9 mouse cellular contexts compared by ENCODE assay signal in the genomic region with DNA sequence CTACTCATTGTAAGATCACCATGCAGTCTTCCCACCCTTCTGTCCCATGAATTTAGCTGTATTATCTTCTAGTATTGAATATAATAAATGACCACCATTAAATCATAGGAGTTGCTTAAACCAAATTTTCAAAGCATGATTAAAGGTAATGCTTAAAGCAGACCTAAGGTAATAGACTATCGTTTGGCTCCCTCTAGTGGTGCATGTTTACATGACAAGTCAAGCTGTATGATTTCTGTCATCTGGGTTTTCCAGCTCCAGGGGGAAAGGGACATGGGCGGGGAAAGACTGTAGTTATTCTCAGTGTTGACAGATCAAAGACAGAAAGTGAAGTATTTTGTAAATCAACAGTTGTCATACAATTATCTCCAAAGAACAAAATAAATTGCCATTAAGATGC.
DNase-seq lines count a peak whose midpoint lies in the region; TF ChIP-seq lines count a peak whose summit lies in the region.
"Had no signal": no experiment of that assay in that cellular context is flagged by ENCODE, and none has a peak within 500 bp of the region (broad histone marks: within the 10 kb centered on the region; RNA-seq: fewer than 3 reads in every experiment).

No protein-coding gene starts in this region.

- in situ Hi-C loops in ES-E14 (cut with MboI; ENCODE audit: low sequenced_read_pairs in 2 of 2, unreplicated experiment in 2 of 2), result loop anchor here in 1 of 2 experiments (25.0 kb wide), 1 partner anchor 329 kb away; no protein-coding TSS in a partner anchor

- H3K9me3 ChIP-seq in ES-E14 (ENCODE audit: control insufficient read depth, insufficient read depth, low read depth, low read length), result no peaks in the 10 kb centered on the region
- no peaks in the 10 kb centered on the region for H3K9me3 ChIP-seq in embryonic facial prominence, embryonic 10.5 days
- H3K9me3 ChIP-seq: heart, embryonic 13.5 days had no signal

- intact Hi-C loops in heart, postnatal 25 days (cut with DNase I), result loop anchor here (1.0 to 5.0 kb wide), 3 partner anchors 149 to 320 kb away; partner anchors contain the start of gene Vav3

- H3K9ac ChIP-seq in ES-E14 (ENCODE audit: insufficient read depth, low read depth, low read length, poor library complexity, severe bottlenecking), result no peak overlapping the region
- H3K9ac ChIP-seq: heart, embryonic 13.5 days had no signal

- no peaks in the 10 kb centered on the region for H3K4me1 ChIP-seq in ES-E14 (ENCODE audit: control insufficient read depth in 2 of 2, insufficient read depth in 2 of 2, low read length in 2 of 2, poor library complexity in 1 of 2)
- no peaks in the 10 kb centered on the region for H3K4me1 ChIP-seq in embryonic facial prominence, embryonic 10.5 days
- H3K4me1 ChIP-seq: heart, embryonic 13.5 days had no signal

- no peaks in the 10 kb centered on the region for H3K27me3 ChIP-seq in embryonic facial prominence, embryonic 10.5 days (replicated peaks; ENCODE audit: low read depth, poor library complexity, severe bottlenecking)
- H3K27me3 ChIP-seq: heart, embryonic 13.5 days had no signal

- no peak overlapping the region for H3K27ac ChIP-seq in ES-E14 (ENCODE audit: insufficient read depth, low read depth, low read length, poor library complexity, severe bottlenecking)
- no peak overlapping the region for H3K27ac ChIP-seq in embryonic facial prominence, embryonic 10.5 days (replicated peaks)
- H3K27ac ChIP-seq: heart, embryonic 13.5 days had no signal

- no peaks in the 10 kb centered on the region for H3K36me3 ChIP-seq in ES-E14 (ENCODE audit: control insufficient read depth, insufficient read depth, low read length, poor library complexity, severe bottlenecking)
- no peaks in the 10 kb centered on the region for H3K36me3 ChIP-seq in embryonic facial prominence, embryonic 10.5 days (replicated peaks)
- H3K36me3 ChIP-seq: heart, embryonic 13.5 days had no signal

- 10% methylated on average over 2 of the region's 2 CpGs for WGBS in embryonic facial prominence, embryonic 10.5 days
- WGBS in large intestine, adult 2 months, result 3% methylated on average over 2 of the region's 2 CpGs

- no peak overlapping the region for H3K4me3 ChIP-seq in ES-E14 (ENCODE audit: insufficient read depth in 1 of 2, low read depth in 1 of 2, low read length in 2 of 2, poor library complexity in 1 of 2, severe bottlenecking in 1 of 2)
- no peak overlapping the region for H3K4me3 ChIP-seq in embryonic facial prominence, embryonic 10.5 days
- H3K4me3 ChIP-seq: heart, embryonic 13.5 days had no signal

- peak; percentile 63 for DNase-seq in ES-E14 (ENCODE audit: low read depth, low spot score)
- DNase-seq in adrenal gland, postnatal 25 days, result peak; percentile 16
- peak; percentile 55 for DNase-seq in embryonic facial prominence, embryonic 10.5 days (ENCODE audit: low spot score)
- DNase-seq in heart, postnatal 25 days (ENCODE audit: low spot score), result peak; percentile 12
- DNase-seq in large intestine, adult 2 months (ENCODE audit: low read depth, low spot score), result peak; percentile 33
- peak; percentile 88 for DNase-seq in lung, postnatal 10 days
- DNase-seq in retina, postnatal 7 days (ENCODE audit: low read depth, low spot score), result peak; percentile 60
- DNase-seq in ovary, postnatal 36 days (ENCODE audit: low spot score), result no peak

TF ChIP-seq in ES-E14, 5 proteins besides CTCF, POLR2A, EP300 and RAD21:
- TF ChIP-seq ZC3H11A (IDR thresholded peaks at IDR 0.05; ENCODE audit: borderline replicate concordance, low read depth, low read length), result peak; percentile 91
- TF ChIP-seq CHD2 (IDR thresholded peaks at IDR 0.05; ENCODE audit: low read depth, low read length), result no peak
